Mouse (Mus musculus) myocyte (in vitro differentiated cells): ENCODE data around the gene Rspo4. TPM values are rescaled to one million over a fixed set of nuclear protein-coding genes. Genes with fewer than 3 reads are reported as not detected.

ENCODE experiments used
- H3K27me3 ChIP-seq: one replicate; pipeline ENCODE4 v1.6.1; 2011; ENCODE audit not compliant: control insufficient read depth, insufficient read depth, insufficient read length
- H3K36me3 ChIP-seq: one replicate; pipeline ENCODE4 v1.6.1; 2011; ENCODE audit not compliant: control insufficient read depth, insufficient read depth
- H3K4me2 ChIP-seq: one replicate; pipeline ENCODE4 v1.6.1; 2011; ENCODE audit warnings: low read depth, control low read depth
- H3K4me3 ChIP-seq: one replicate; pipeline ENCODE4 v1.5.1; 2011; ENCODE audit warnings: mild to moderate bottlenecking, control low read depth, moderate library complexity
- H3K79me2 ChIP-seq: one replicate; pipeline ENCODE4 v1.6.1; 2011; ENCODE audit not compliant: control insufficient read depth, insufficient read depth
- H3ac ChIP-seq: one replicate; pipeline ENCODE4 v1.6.1; 2011; ENCODE audit not compliant: control insufficient read depth, insufficient read length
- CEBPB ChIP-seq: IDR thresholded peaks from 2 replicates; pipeline ENCODE4 v1.6.1; 2011; ENCODE audit warnings: mild to moderate bottlenecking, moderate library complexity; ENCODE audit not compliant: poor library complexity, insufficient read depth, severe bottlenecking
- E2F4 ChIP-seq: IDR thresholded peaks from one replicate; pipeline ENCODE4 v1.6.1; 2011; ENCODE audit warnings: mild to moderate bottlenecking, control low read depth, moderate library complexity; ENCODE audit not compliant: insufficient read depth
- MAX ChIP-seq: IDR thresholded peaks from one replicate; pipeline ENCODE4 v1.6.1; 2011; ENCODE audit warnings: low read depth, mild to moderate bottlenecking, control low read depth
- MYOD1 ChIP-seq, 3 experiments: IDR thresholded peaks; one replicate each; pipeline ENCODE4 v1.6.1; 2011; ENCODE audit warnings: control low read depth in 2 of 3, low read depth in 2 of 3, mild to moderate bottlenecking in 2 of 3, moderate library complexity in 1 of 3; ENCODE audit not compliant: insufficient read length in 2 of 3, control insufficient read depth in 1 of 3
- MYOG ChIP-seq, 3 experiments: IDR thresholded peaks; one replicate each; pipeline ENCODE4 v1.6.1; 2011; ENCODE audit warnings: control low read depth in 2 of 3, low read depth in 2 of 3, mild to moderate bottlenecking in 2 of 3; ENCODE audit not compliant: insufficient read length in 2 of 3, control insufficient read depth in 1 of 3, insufficient read depth in 1 of 3
- POLR2A ChIP-seq: IDR thresholded peaks from one replicate; pipeline ENCODE4 v1.6.1; 2011; ENCODE audit warnings: low read depth, mild to moderate bottlenecking, control low read depth, moderate library complexity; ENCODE audit not compliant: insufficient read length
- POLR2AphosphoS2 ChIP-seq: IDR thresholded peaks from one replicate; pipeline ENCODE4 v1.6.1; 2011; ENCODE audit warnings: low read depth, control low read depth; ENCODE audit not compliant: insufficient read length
- REST ChIP-seq: IDR thresholded peaks from one replicate; pipeline ENCODE4 v1.6.1; 2011; ENCODE audit warnings: mild to moderate bottlenecking, control low read depth, moderate library complexity; ENCODE audit not compliant: insufficient read depth, insufficient read length
- SRF ChIP-seq: IDR thresholded peaks from one replicate; pipeline ENCODE4 v1.6.1; 2011; ENCODE audit warnings: low read depth; ENCODE audit not compliant: control insufficient read depth, insufficient read length
- TCF12 ChIP-seq: IDR thresholded peaks from one replicate; pipeline ENCODE4 v1.6.1; 2011; ENCODE audit warnings: mild to moderate bottlenecking, control low read depth; ENCODE audit not compliant: poor library complexity, insufficient read depth, severe bottlenecking
- TCF3 ChIP-seq: IDR thresholded peaks from one replicate; pipeline ENCODE4 v1.6.1; 2011; ENCODE audit warnings: low read depth, control low read depth; ENCODE audit not compliant: insufficient read length
- USF1 ChIP-seq: IDR thresholded peaks from one replicate; pipeline ENCODE4 v1.6.1; 2011; ENCODE audit warnings: low read depth, mild to moderate bottlenecking, control low read depth, moderate library complexity
- polyA plus RNA-seq: library from polyadenylated mRNA; unstranded; fragments of >200 nt; fragmentation: generic; extraction: Trizol; gene quantifications from one replicate; pipeline ENCODE4 v1.2.1, GENCODE M21; 2012; ENCODE audit warnings: missing spikeins

Gene Rspo4
- not detected for polyA plus RNA-seq

- Histone ChIP-seq H3K4me2 (no peak within 1 kb of the TSS), H3ac (no peak within 1 kb of the TSS), H3K79me2 (no peaks in the 10 kb centered on the region), H3K27me3 (peaks cover 56% of the 10 kb centered on the region), H3K36me3 (no peaks in the 10 kb centered on the region), H3K4me3 (no peak within 1 kb of the TSS)
- TF ChIP-seq MAX (no peak), TCF3 (no peak)
Observed at GRCm38 (mm10) chr2:151842648-151843226, at the start of gene Rspo4. Gene Rspo4, plus strand, starts transcription at chr2:151842927.

GRCm38 (mm10) chr2:151815586-151815985, 27.1 kb upstream of the Rspo4 start:
- no peak for TF ChIP-seq POLR2AphosphoS2
- TF ChIP-seq REST, result no peak
- no peak for TF ChIP-seq MYOD1 (IDR thresholded peaks at IDR 0.05; ENCODE audit: control insufficient read depth in 1 of 3, insufficient read length in 2 of 3, low read depth in 2 of 3)
- no peak for TF ChIP-seq MYOG (IDR thresholded peaks at IDR 0.05; ENCODE audit: control insufficient read depth in 1 of 3, insufficient read depth in 1 of 3, insufficient read length in 2 of 3, low read depth in 2 of 3)
- no peak for TF ChIP-seq SRF
- no peak for TF ChIP-seq POLR2A
- TF ChIP-seq USF1, result no peak
- TF ChIP-seq TCF12, result no peak
- no peak for TF ChIP-seq CEBPB
- no peak for TF ChIP-seq TCF3
- TF ChIP-seq MAX, result no peak
- TF ChIP-seq E2F4, result no peak
- H3K4me3 ChIP-seq, result no peak overlapping the region
- H3ac ChIP-seq, result no peak overlapping the region
- H3K36me3 ChIP-seq, result no peaks in the 10 kb centered on the region
- peaks cover 28% of the 10 kb centered on the region for H3K27me3 ChIP-seq
- H3K79me2 ChIP-seq, result no peaks in the 10 kb centered on the region
- H3K4me2 ChIP-seq, result no peak overlapping the region

- Histone ChIP-seq H3K79me2 (no peaks in the 10 kb centered on the region), H3K27me3 (peaks cover 31% of the 10 kb centered on the region), H3K4me2 (no peak overlapping the region), H3K36me3 (no peaks in the 10 kb centered on the region), H3K4me3 (no peak overlapping the region), H3ac (no peak overlapping the region)
- TF ChIP-seq MYOD1 (IDR thresholded peaks at IDR 0.05; ENCODE audit: control insufficient read depth in 1 of 3, insufficient read length in 2 of 3, low read depth in 2 of 3) (no peak), USF1 (no peak), REST (no peak), POLR2AphosphoS2 (no peak), POLR2A (no peak), MYOG (IDR thresholded peaks at IDR 0.05; ENCODE audit: control insufficient read depth in 1 of 3, insufficient read depth in 1 of 3, insufficient read length in 2 of 3, low read depth in 2 of 3) (no peak), MAX (no peak), TCF12 (no peak), CEBPB (no peak), E2F4 (no peak), SRF (no peak), TCF3 (no peak)
Observed at GRCm38 (mm10) chr2:151862257-151862810, 19.6 kb downstream of the Rspo4 start.

- Histone ChIP-seq H3K27me3 (peaks cover 36% of the 10 kb centered on the region), H3ac (no peak overlapping the region), H3K4me3 (no peak overlapping the region), H3K79me2 (no peaks in the 10 kb centered on the region), H3K4me2 (no peak overlapping the region), H3K36me3 (no peaks in the 10 kb centered on the region)
- TF ChIP-seq TCF3 (no peak), POLR2A (no peak), POLR2AphosphoS2 (no peak), USF1 (no peak), TCF12 (no peak), SRF (no peak), CEBPB (no peak), E2F4 (no peak), MYOG (IDR thresholded peaks at IDR 0.05; ENCODE audit: control insufficient read depth in 1 of 3, insufficient read depth in 1 of 3, insufficient read length in 2 of 3, low read depth in 2 of 3) (no peak), MYOD1 (IDR thresholded peaks at IDR 0.05; ENCODE audit: control insufficient read depth in 1 of 3, insufficient read length in 2 of 3, low read depth in 2 of 3) (no peak), MAX (no peak)
Observed at GRCm38 (mm10) chr2:151864941-151865340, 22.2 kb downstream of the Rspo4 start.

GRCm38 (mm10) chr2:151866487-151866886, 23.8 kb downstream of the Rspo4 start:
- TF ChIP-seq TCF3 (no peak), MYOG (IDR thresholded peaks at IDR 0.05; ENCODE audit: control insufficient read depth in 1 of 3, insufficient read depth in 1 of 3, insufficient read length in 2 of 3, low read depth in 2 of 3) (no peak)
- Histone ChIP-seq H3K4me2 (no peak overlapping the region), H3K79me2 (no peaks in the 10 kb centered on the region), H3K27me3 (peaks cover 50% of the 10 kb centered on the region), H3K36me3 (no peaks in the 10 kb centered on the region), H3K4me3 (no peak overlapping the region), H3ac (no peak overlapping the region)
